Mouse (Mus musculus): ENCODE data around the gene Tmem184a. TPM values are rescaled to one million over a fixed set of nuclear protein-coding genes. Genes with fewer than 3 reads are reported as not detected.
A peak's percentile ranks its signal among the peaks of the same experiment; 100 is the strongest.

The Tmem184a gene
- polyA plus RNA-seq, 1 experiment = 7.2 TPM

GRCm38 (mm10) chr5:139799801-139800590, 19.7 kb downstream of the Tmem184a start:
- Histone ChIP-seq H3K4me2 (ENCODE audit: low read depth) (no peak overlapping the region), H3K27me3 (ENCODE audit: control insufficient read depth, insufficient read depth, insufficient read length) (no peaks in the 10 kb centered on the region), H3K36me3 (ENCODE audit: control insufficient read depth, insufficient read depth) (peaks cover 5% of the 10 kb centered on the region), H3K79me2 (ENCODE audit: control insufficient read depth, insufficient read depth) (peaks cover 20% of the 10 kb centered on the region), H3ac (ENCODE audit: control insufficient read depth, insufficient read length) (no peak overlapping the region), H3K4me3 (no peak overlapping the region)
- TF ChIP-seq USF1 (IDR thresholded peaks at IDR 0.05; ENCODE audit: low read depth) = no peak

GRCm38 (mm10) chr5:139799041-139799440, 20.7 kb downstream of the Tmem184a start:
- Histone ChIP-seq H3K79me2 (ENCODE audit: control insufficient read depth, insufficient read depth) (peaks cover 23% of the 10 kb centered on the region), H3ac (ENCODE audit: control insufficient read depth, insufficient read length) (no peak overlapping the region), H3K27me3 (ENCODE audit: control insufficient read depth, insufficient read depth, insufficient read length) (no peaks in the 10 kb centered on the region), H3K4me3 (no peak overlapping the region), H3K4me2 (ENCODE audit: low read depth) (no peak overlapping the region), H3K36me3 (ENCODE audit: control insufficient read depth, insufficient read depth) (peaks cover 5% of the 10 kb centered on the region)
- TF ChIP-seq E2F4 (IDR thresholded peaks at IDR 0.05; ENCODE audit: insufficient read depth) (no peak), SRF (IDR thresholded peaks at IDR 0.05; ENCODE audit: control insufficient read depth, insufficient read length, low read depth) (no peak), REST (IDR thresholded peaks at IDR 0.05; ENCODE audit: insufficient read depth, insufficient read length) (no peak), MYOG (IDR thresholded peaks at IDR 0.05; ENCODE audit: control insufficient read depth in 1 of 3, insufficient read depth in 1 of 3, insufficient read length in 2 of 3, low read depth in 2 of 3) (no peak), CEBPB (IDR thresholded peaks at IDR 0.05; ENCODE audit: insufficient read depth, poor library complexity, severe bottlenecking) (no peak), MYOD1 (IDR thresholded peaks at IDR 0.05; ENCODE audit: control insufficient read depth in 1 of 3, insufficient read length in 2 of 3, low read depth in 2 of 3) (no peak), TCF3 (IDR thresholded peaks at IDR 0.05; ENCODE audit: insufficient read length, low read depth) (no peak), POLR2AphosphoS2 (IDR thresholded peaks at IDR 0.05; ENCODE audit: insufficient read length, low read depth) (no peak), USF1 (IDR thresholded peaks at IDR 0.05; ENCODE audit: low read depth) (no peak), TCF12 (IDR thresholded peaks at IDR 0.05; ENCODE audit: insufficient read depth, poor library complexity, severe bottlenecking) (no peak)

- H3K4me2 ChIP-seq (ENCODE audit: low read depth) = peak overlapping the region; percentile 92
- TF ChIP-seq POLR2AphosphoS2 (IDR thresholded peaks at IDR 0.05; ENCODE audit: insufficient read length, low read depth) (no peak), CEBPB (IDR thresholded peaks at IDR 0.05; ENCODE audit: insufficient read depth, poor library complexity, severe bottlenecking) (no peak), MYOG (IDR thresholded peaks at IDR 0.05; ENCODE audit: control insufficient read depth in 1 of 3, insufficient read depth in 1 of 3, insufficient read length in 2 of 3, low read depth in 2 of 3) (no peak), MAX (IDR thresholded peaks at IDR 0.05; ENCODE audit: low read depth) (no peak), TCF3 (IDR thresholded peaks at IDR 0.05; ENCODE audit: insufficient read length, low read depth) (no peak), REST (IDR thresholded peaks at IDR 0.05; ENCODE audit: insufficient read depth, insufficient read length) (no peak), E2F4 (IDR thresholded peaks at IDR 0.05; ENCODE audit: insufficient read depth) (no peak), SRF (IDR thresholded peaks at IDR 0.05; ENCODE audit: control insufficient read depth, insufficient read length, low read depth) (no peak), TCF12 (IDR thresholded peaks at IDR 0.05; ENCODE audit: insufficient read depth, poor library complexity, severe bottlenecking) (no peak), POLR2A (IDR thresholded peaks at IDR 0.05; ENCODE audit: insufficient read length, low read depth) (no peak), MYOD1 (IDR thresholded peaks at IDR 0.05; ENCODE audit: control insufficient read depth in 1 of 3, insufficient read length in 2 of 3, low read depth in 2 of 3) (no peak), USF1 (IDR thresholded peaks at IDR 0.05; ENCODE audit: low read depth) (no peak)
- peaks cover 30% of the 10 kb centered on the region for H3K79me2 ChIP-seq (ENCODE audit: control insufficient read depth, insufficient read depth)
- peaks cover 5% of the 10 kb centered on the region for H3K36me3 ChIP-seq (ENCODE audit: control insufficient read depth, insufficient read depth)
- no peak overlapping the region for H3K4me3 ChIP-seq
- no peaks in the 10 kb centered on the region for H3K27me3 ChIP-seq (ENCODE audit: control insufficient read depth, insufficient read depth, insufficient read length)
- H3ac ChIP-seq (ENCODE audit: control insufficient read depth, insufficient read length) = no peak overlapping the region
Observed at GRCm38 (mm10) chr5:139798168-139798900, 21.4 kb downstream of the Tmem184a start.

GRCm38 (mm10) chr5:139797473-139798167, 22.1 kb downstream of the Tmem184a start:
- peak overlapping the region; percentile 4 for H3K4me3 ChIP-seq
- peak overlapping the region; percentile 92 for H3K4me2 ChIP-seq (ENCODE audit: low read depth)
- H3ac ChIP-seq (ENCODE audit: control insufficient read depth, insufficient read length) = no peak overlapping the region
- H3K36me3 ChIP-seq (ENCODE audit: control insufficient read depth, insufficient read depth) = peaks cover 5% of the 10 kb centered on the region
- H3K27me3 ChIP-seq (ENCODE audit: control insufficient read depth, insufficient read depth, insufficient read length) = no peaks in the 10 kb centered on the region
- TF ChIP-seq SRF (IDR thresholded peaks at IDR 0.05; ENCODE audit: control insufficient read depth, insufficient read length, low read depth) (no peak), TCF3 (IDR thresholded peaks at IDR 0.05; ENCODE audit: insufficient read length, low read depth) (no peak), REST (IDR thresholded peaks at IDR 0.05; ENCODE audit: insufficient read depth, insufficient read length) (no peak), E2F4 (IDR thresholded peaks at IDR 0.05; ENCODE audit: insufficient read depth) (no peak), MAX (IDR thresholded peaks at IDR 0.05; ENCODE audit: low read depth) (no peak), MYOG (IDR thresholded peaks at IDR 0.05; ENCODE audit: control insufficient read depth in 1 of 3, insufficient read depth in 1 of 3, insufficient read length in 2 of 3, low read depth in 2 of 3) (no peak)
- peaks cover 37% of the 10 kb centered on the region for H3K79me2 ChIP-seq (ENCODE audit: control insufficient read depth, insufficient read depth)

All from myocyte (in vitro differentiated cells).